Mouse (Mus musculus) brain, embryonic 14.5 days (tissue): ENCODE measurements around the gene U2af1l4.

Experiments used
- CTCF ChIP-seq: fragments of 200-500 bp; IDR thresholded peaks from 2 replicates; pipeline ENCODE4 v1.5.1; 2012; ENCODE audit warnings: inconsistent platforms, mild to moderate bottlenecking, moderate library complexity, borderline replicate concordance; ENCODE audit not compliant: insufficient read depth, insufficient read length; ENCODE audit errors: extremely low read depth
- POLR2A ChIP-seq: fragments of 200-500 bp; IDR thresholded peaks from 2 replicates; pipeline ENCODE4 v1.6.1; 2012; ENCODE audit warnings: mild to moderate bottlenecking, inconsistent platforms, borderline replicate concordance; ENCODE audit not compliant: poor library complexity, insufficient read depth, insufficient read length, severe bottlenecking; ENCODE audit errors: extremely low read depth

- TF ChIP-seq CTCF = no peak
- TF ChIP-seq POLR2A = no peak
These were observed 25.0 kb downstream of the U2af1l4 start for GRCm38 (mm10) chr7:30587842-30588667.
